Mouse (Mus musculus): ENCODE measurements around the gene Setd1b. TPM values are rescaled to one million over a fixed set of nuclear protein-coding genes. Genes with fewer than 3 reads are reported as not detected.
"Not testable (repeated sequence)": the region's sequence is repeated elsewhere in the genome, so short reads cannot be mapped to it uniquely, and the experiment has no call there.

Setd1b gene
- polyA plus RNA-seq, 1 experiment from 2014 or later: 10.9 TPM

- no peaks in the 10 kb centered on the region for H3K9me3 ChIP-seq
- H3K27me3 ChIP-seq: no peaks in the 10 kb centered on the region
- H3K36me3 ChIP-seq: no peaks in the 10 kb centered on the region
- no peak for ATAC-seq (ENCODE audit: insufficient number of reproducible peaks, insufficient read depth, low FRiP score, low TSS enrichment, low read depth)
- H3K4me2 ChIP-seq: no peak overlapping the region
- no peak overlapping the region for H3K9ac ChIP-seq (replicated peaks)
- H3K27ac ChIP-seq: no peak overlapping the region
- no peak overlapping the region for H3K4me3 ChIP-seq (replicated peaks)
- H3K4me1 ChIP-seq (replicated peaks): no peaks in the 10 kb centered on the region
- 55% methylated on average over 9 of the region's 9 CpGs for WGBS
These were observed 50.7 kb downstream of the Setd1b start for GRCm38 (mm10) chr5:123192606-123193150.

- 80% methylated on average over 5 of the region's 5 CpGs for WGBS
- no peaks in the 10 kb centered on the region for H3K36me3 ChIP-seq
- H3K4me2 ChIP-seq: no peak overlapping the region
- H3K27ac ChIP-seq: no peak overlapping the region
- H3K4me3 ChIP-seq (replicated peaks): no peak overlapping the region
- H3K4me1 ChIP-seq (replicated peaks): no peaks in the 10 kb centered on the region
- H3K27me3 ChIP-seq: no peaks in the 10 kb centered on the region
- H3K9ac ChIP-seq (replicated peaks): no peak overlapping the region
- no peak for ATAC-seq (ENCODE audit: insufficient number of reproducible peaks, insufficient read depth, low FRiP score, low TSS enrichment, low read depth)
- H3K9me3 ChIP-seq: no peaks in the 10 kb centered on the region
These were observed 51.4 kb downstream of the Setd1b start for GRCm38 (mm10) chr5:123193436-123193835.

- Histone ChIP-seq H3K9me3 (no peaks in the 10 kb centered on the region), H3K27ac (no peak overlapping the region), H3K4me1 (replicated peaks) (no peaks in the 10 kb centered on the region), H3K9ac (replicated peaks) (no peak overlapping the region), H3K36me3 (no peaks in the 10 kb centered on the region), H3K4me3 (replicated peaks) (no peak overlapping the region), H3K27me3 (no peaks in the 10 kb centered on the region), H3K4me2 (no peak overlapping the region)
- WGBS: 88% methylated on average over 6 of the region's 6 CpGs
- ATAC-seq (ENCODE audit: insufficient number of reproducible peaks, insufficient read depth, low FRiP score, low TSS enrichment, low read depth): no peak
These were observed 52.9 kb downstream of the Setd1b start for GRCm38 (mm10) chr5:123194856-123195255.

- Histone ChIP-seq H3K4me2 (no peak overlapping the region), H3K27me3 (no peaks in the 10 kb centered on the region), H3K4me1 (replicated peaks) (no peaks in the 10 kb centered on the region), H3K36me3 (no peaks in the 10 kb centered on the region), H3K27ac (no peak overlapping the region), H3K4me3 (replicated peaks) (no peak overlapping the region), H3K9ac (replicated peaks) (no peak overlapping the region), H3K9me3 (no peaks in the 10 kb centered on the region)
- WGBS: 88% methylated on average over 16 of the region's 16 CpGs
- ATAC-seq (ENCODE audit: insufficient number of reproducible peaks, insufficient read depth, low FRiP score, low TSS enrichment, low read depth): no peak
These were observed 53.6 kb downstream of the Setd1b start for GRCm38 (mm10) chr5:123195500-123196000.

- no peak overlapping the region for H3K27ac ChIP-seq
- H3K4me1 ChIP-seq (replicated peaks): no peaks in the 10 kb centered on the region
- no peak overlapping the region for H3K9ac ChIP-seq (replicated peaks)
- H3K4me3 ChIP-seq (replicated peaks): no peak overlapping the region
- no peaks in the 10 kb centered on the region for H3K9me3 ChIP-seq
- no peaks in the 10 kb centered on the region for H3K36me3 ChIP-seq
- no peak for ATAC-seq (ENCODE audit: insufficient number of reproducible peaks, insufficient read depth, low FRiP score, low TSS enrichment, low read depth)
- no peaks in the 10 kb centered on the region for H3K27me3 ChIP-seq
- 79% methylated on average over 4 of the region's 4 CpGs for WGBS
- H3K4me2 ChIP-seq: no peak overlapping the region
These were observed 54.8 kb downstream of the Setd1b start for GRCm38 (mm10) chr5:123196746-123197145.

- no peaks in the 10 kb centered on the region for H3K36me3 ChIP-seq
- no peak overlapping the region for H3K4me3 ChIP-seq (replicated peaks)
- no peaks in the 10 kb centered on the region for H3K27me3 ChIP-seq
- no peak overlapping the region for H3K27ac ChIP-seq
- no peak overlapping the region for H3K9ac ChIP-seq (replicated peaks)
- no peak overlapping the region for H3K4me2 ChIP-seq
- ATAC-seq (ENCODE audit: insufficient number of reproducible peaks, insufficient read depth, low FRiP score, low TSS enrichment, low read depth): no peak
- WGBS: 82% methylated on average over 4 of the region's 4 CpGs
- H3K4me1 ChIP-seq (replicated peaks): no peaks in the 10 kb centered on the region
- H3K9me3 ChIP-seq: no peaks in the 10 kb centered on the region
These were observed 56.5 kb downstream of the Setd1b start for GRCm38 (mm10) chr5:123198523-123198922.

GRCm38 (mm10) chr5:123200816-123201522, 59.0 kb downstream of the Setd1b start:
- ATAC-seq (ENCODE audit: insufficient number of reproducible peaks, insufficient read depth, low FRiP score, low TSS enrichment, low read depth); H3K4me1 ChIP-seq (replicated peaks); H3K4me2 ChIP-seq; H3K9me3 ChIP-seq; H3K9ac ChIP-seq (replicated peaks); H3K27ac ChIP-seq; H3K4me3 ChIP-seq (replicated peaks); H3K36me3 ChIP-seq; H3K27me3 ChIP-seq: not testable (repeated sequence)
- WGBS: 88% methylated on average over 6 of the region's 7 CpGs

- Histone ChIP-seq H3K4me2 (no peak overlapping the region), H3K4me1 (replicated peaks) (no peaks in the 10 kb centered on the region), H3K9me3 (no peaks in the 10 kb centered on the region; the same call in 1 of the 2 replicates), H3K27me3 (no peaks in the 10 kb centered on the region), H3K4me3 (replicated peaks) (no peak overlapping the region), H3K27ac (no peak overlapping the region), H3K9ac (replicated peaks) (no peak overlapping the region), H3K36me3 (no peaks in the 10 kb centered on the region)
- WGBS: 90% methylated on average over 7 of the region's 7 CpGs
- ATAC-seq (ENCODE audit: insufficient number of reproducible peaks, insufficient read depth, low FRiP score, low TSS enrichment, low read depth): no peak
These were observed 59.5 kb downstream of the Setd1b start for GRCm38 (mm10) chr5:123201523-123201892.

- no peaks in the 10 kb centered on the region; the same call in 1 of the 2 replicates for H3K9me3 ChIP-seq
- no peak overlapping the region for H3K9ac ChIP-seq (replicated peaks)
- H3K27me3 ChIP-seq: no peaks in the 10 kb centered on the region
- H3K27ac ChIP-seq: no peak overlapping the region
- no peak overlapping the region for H3K4me2 ChIP-seq
- H3K4me1 ChIP-seq (replicated peaks): no peaks in the 10 kb centered on the region
- ATAC-seq (ENCODE audit: insufficient number of reproducible peaks, insufficient read depth, low FRiP score, low TSS enrichment, low read depth): no peak
- 87% methylated on average over 5 of the region's 5 CpGs for WGBS
- H3K4me3 ChIP-seq (replicated peaks): no peak overlapping the region
- H3K36me3 ChIP-seq: no peaks in the 10 kb centered on the region
These were observed 60.0 kb downstream of the Setd1b start for GRCm38 (mm10) chr5:123201987-123202386.

GRCm38 (mm10) chr5:123202771-123203170, 60.8 kb downstream of the Setd1b start:
- not testable (repeated sequence) for H3K4me2 ChIP-seq; H3K9ac ChIP-seq (replicated peaks); H3K4me3 ChIP-seq (replicated peaks); H3K36me3 ChIP-seq; H3K27ac ChIP-seq; H3K9me3 ChIP-seq; H3K4me1 ChIP-seq (replicated peaks); ATAC-seq (ENCODE audit: insufficient number of reproducible peaks, insufficient read depth, low FRiP score, low TSS enrichment, low read depth); H3K27me3 ChIP-seq
- 48% methylated on average over 4 of the region's 4 CpGs for WGBS

- not testable (repeated sequence) for H3K36me3 ChIP-seq; H3K4me2 ChIP-seq; H3K27ac ChIP-seq; H3K4me1 ChIP-seq (replicated peaks); H3K9ac ChIP-seq (replicated peaks); ATAC-seq (ENCODE audit: insufficient number of reproducible peaks, insufficient read depth, low FRiP score, low TSS enrichment, low read depth); H3K9me3 ChIP-seq; H3K27me3 ChIP-seq; H3K4me3 ChIP-seq (replicated peaks)
- 86% methylated on average over 7 of the region's 7 CpGs for WGBS
These were observed 61.6 kb downstream of the Setd1b start for GRCm38 (mm10) chr5:123203591-123203990.

Data from limb, embryonic 12.5 days (tissue).